Mouse (Mus musculus): ENCODE measurements around the gene Pcdh9. TPM values are rescaled to one million over a fixed set of nuclear protein-coding genes. Genes with fewer than 3 reads are reported as not detected.

Pcdh9 gene
- total RNA-seq, 2 experiments from 2014 or later = 0.31 to 0.33 TPM

DNA sequence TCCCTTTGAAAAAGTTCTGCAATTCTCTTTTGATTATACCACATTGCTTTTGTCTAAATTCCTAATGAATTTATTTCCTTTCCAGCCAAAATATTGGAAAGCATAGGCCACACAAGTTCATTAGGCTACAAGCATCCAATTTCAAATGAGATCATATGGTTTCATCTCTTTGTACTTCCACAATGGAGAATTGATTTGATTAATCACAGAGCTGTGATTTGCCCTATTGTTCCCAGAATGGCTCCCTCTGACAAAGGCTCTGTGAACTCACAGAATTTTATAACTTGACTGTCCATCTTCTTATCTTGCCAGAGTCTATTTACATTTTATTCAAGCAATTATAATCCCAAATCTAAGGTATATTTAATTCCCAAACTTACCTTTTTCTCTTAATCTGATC is 22.3 kb downstream of the Pcdh9 start:
- Histone ChIP-seq H3K4me3 (no peak overlapping the region), H3K27ac (no peak overlapping the region)
- intact Hi-C loops (cut with DNase I) = no loop called here
- no peak for TF ChIP-seq CTCF (IDR thresholded peaks at IDR 0.05)
- DNase-seq = no peak

DNA sequence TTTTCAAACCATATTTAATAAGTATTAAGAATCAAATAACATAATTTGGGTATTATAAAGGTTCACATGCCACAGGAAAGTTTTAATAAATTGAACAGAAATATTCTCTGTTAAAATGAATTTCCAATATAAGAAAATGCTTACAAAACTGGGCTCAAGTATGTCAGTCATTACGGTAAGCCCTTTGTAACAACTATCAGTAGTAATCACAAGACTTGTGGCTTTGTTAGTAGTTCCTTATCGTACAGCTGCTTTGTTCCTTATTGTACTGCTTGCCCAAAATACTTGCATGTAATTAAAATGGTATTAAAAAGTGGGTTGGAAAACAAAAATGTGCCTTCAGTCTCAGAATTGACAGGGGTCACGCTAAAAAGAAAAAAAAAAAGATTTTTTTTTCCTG is 32.4 kb downstream of the Pcdh9 start:
- intact Hi-C loops (cut with DNase I) = no loop called here
- DNase-seq = no peak
- Histone ChIP-seq H3K27ac (no peak overlapping the region), H3K4me3 (no peak overlapping the region)
- no peak for TF ChIP-seq CTCF (IDR thresholded peaks at IDR 0.05)

DNA sequence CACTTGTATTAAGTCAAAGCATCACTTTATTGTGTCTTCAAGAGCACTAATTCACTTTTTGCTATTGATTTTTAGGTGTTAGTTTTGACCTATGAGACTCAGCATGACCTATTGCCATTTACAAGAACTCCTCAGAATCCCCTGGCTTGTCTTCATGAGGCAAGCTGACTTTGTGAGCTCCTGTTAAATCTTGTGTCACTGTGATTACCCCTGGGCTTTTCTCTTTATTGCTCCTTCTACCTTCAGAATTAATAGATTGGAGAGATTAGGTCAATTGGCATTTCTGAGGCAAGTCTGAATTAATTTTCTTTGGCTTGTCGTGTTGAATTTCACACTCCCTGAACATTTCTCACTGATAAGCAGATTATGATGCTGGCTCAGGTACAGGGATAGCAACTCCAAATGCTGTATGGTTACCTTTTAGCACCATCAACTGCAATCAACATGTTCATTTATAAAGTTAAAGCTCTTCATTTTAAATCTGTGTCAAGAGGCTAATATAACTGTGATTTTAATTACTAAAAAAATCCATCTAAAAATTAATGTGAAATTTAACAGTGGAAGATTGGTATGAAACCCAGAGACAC is 44.3 kb downstream of the Pcdh9 start:
- Histone ChIP-seq H3K4me3 (no peak overlapping the region), H3K27ac (no peak overlapping the region)
- TF ChIP-seq CTCF (IDR thresholded peaks at IDR 0.05) = no peak
- intact Hi-C loops (cut with DNase I) = no loop called here
- no peak for DNase-seq

DNA sequence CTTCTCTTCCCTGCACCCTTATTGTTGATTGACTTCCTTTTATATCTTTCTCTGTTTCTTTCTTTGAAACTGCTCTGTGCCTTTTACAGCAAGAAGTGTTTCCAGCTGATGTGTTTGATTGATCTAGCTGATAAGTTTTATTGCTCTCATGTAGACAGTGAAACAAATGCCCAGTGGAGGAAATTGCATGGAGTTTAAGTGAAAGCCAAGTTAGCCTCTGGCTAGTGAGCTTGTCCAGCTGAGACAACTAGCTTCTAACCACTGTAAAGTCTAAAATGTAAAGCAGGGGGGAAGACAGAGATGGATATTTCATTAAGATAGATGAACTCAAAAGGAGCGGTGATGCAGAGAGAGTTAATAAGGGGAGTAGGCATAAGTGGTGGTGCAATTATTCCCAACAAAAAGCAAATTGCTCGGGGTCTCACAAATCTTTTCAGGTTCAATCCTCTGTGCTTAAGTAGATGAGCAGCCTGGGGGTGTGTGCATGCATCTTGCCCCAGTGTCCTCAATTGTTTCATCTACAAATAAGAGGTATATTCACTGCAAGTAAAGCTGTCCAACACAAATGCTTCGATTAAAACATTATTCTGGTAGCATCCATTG is 47.7 kb downstream of the Pcdh9 start:
- no peak for TF ChIP-seq CTCF (IDR thresholded peaks at IDR 0.05)
- H3K27ac ChIP-seq = no peak overlapping the region
- no peak for DNase-seq
- intact Hi-C loops (cut with DNase I) = no loop called here
- no peak overlapping the region for H3K4me3 ChIP-seq

DNA sequence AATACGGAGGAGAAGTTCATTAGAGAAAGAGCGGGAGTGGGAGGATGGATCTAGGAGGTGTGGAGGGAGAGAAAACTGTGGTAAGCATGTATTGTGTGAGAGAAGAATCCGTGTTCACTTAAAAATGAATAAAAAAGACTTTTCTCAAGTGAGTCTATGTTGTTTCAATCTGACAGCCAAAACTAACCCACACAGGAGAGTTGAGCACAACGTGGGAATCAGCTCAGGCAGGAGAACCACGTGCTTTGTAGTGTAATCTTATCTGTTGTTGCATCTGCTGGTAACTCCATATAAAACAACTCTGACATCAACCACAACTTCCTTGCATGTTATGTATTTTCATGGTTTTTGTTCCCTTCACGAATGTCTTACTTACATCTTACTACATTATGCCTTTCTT is 58.0 kb downstream of the Pcdh9 start:
- DNase-seq = no peak
- H3K27ac ChIP-seq = no peak overlapping the region
- H3K4me3 ChIP-seq = no peak overlapping the region
- no peak for TF ChIP-seq CTCF (IDR thresholded peaks at IDR 0.05)
- intact Hi-C loops (cut with DNase I) = no loop called here

DNA sequence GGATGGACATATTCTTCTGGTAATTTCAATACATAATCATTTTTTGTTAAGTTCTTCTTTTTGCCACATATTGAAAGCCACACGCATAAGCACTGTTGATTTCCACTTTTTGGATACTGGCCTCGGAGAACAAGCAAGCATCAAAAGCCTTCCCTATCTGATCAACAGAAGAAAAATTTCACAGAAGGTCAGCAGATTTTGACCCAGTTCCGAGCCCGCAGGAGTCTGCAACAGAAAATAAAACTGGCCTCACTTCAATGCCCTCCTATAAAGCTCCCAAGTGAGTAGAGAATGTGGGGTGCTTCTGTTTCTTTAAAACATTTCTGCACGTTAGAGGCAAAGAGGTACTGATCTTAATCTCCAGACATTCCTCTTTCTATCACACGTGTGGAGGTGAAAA is 63.3 kb downstream of the Pcdh9 start:
- Histone ChIP-seq H3K4me3 (no peak overlapping the region), H3K27ac (no peak overlapping the region)
- TF ChIP-seq CTCF (IDR thresholded peaks at IDR 0.05) = no peak
- no peak for DNase-seq
- intact Hi-C loops (cut with DNase I) = no loop called here

DNA sequence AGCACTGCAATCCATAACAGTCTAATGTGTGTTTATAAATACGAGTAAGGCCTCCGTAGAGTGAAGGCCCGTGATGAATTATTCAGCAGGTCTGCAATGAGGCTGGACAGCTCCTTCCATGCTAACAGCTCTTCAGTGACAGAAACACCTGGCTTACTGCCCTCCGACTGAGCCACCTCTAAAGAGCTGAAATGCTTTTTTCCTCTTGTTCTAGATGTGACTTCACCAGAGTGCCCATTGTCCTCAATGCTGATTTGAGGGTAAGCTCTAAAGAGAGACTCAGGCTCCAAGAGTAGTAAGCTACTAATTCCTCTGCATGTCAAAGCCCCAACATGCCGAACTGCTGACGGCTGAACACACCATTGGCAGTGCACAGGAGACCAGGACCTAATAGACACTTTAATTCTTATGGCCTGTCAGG is 64.4 kb downstream of the Pcdh9 start:
- H3K27ac ChIP-seq = no peak overlapping the region
- no peak overlapping the region for H3K4me3 ChIP-seq
- intact Hi-C loops (cut with DNase I) = no loop called here
- no peak for DNase-seq
- no peak for TF ChIP-seq CTCF (IDR thresholded peaks at IDR 0.05)

DNA sequence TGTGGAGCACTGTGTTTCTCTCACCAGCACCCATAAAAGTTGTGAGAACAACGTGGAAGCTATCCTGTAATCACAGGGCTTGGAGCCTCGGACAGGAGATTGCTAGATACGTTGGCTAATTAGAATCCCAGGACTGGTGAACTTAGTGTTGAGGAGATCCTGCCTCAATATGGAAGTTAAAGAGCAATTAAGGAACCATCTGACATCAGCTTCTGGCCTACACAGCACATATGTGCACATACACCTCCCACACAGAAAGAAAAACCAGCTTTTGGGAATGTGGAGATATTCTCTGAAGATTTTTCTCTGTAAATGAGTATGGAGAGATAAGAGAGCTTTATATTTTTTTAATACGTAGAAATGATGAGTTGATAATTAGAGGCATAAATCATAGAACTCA is 71.6 kb downstream of the Pcdh9 start:
- intact Hi-C loops (cut with DNase I) = no loop called here

DNA sequence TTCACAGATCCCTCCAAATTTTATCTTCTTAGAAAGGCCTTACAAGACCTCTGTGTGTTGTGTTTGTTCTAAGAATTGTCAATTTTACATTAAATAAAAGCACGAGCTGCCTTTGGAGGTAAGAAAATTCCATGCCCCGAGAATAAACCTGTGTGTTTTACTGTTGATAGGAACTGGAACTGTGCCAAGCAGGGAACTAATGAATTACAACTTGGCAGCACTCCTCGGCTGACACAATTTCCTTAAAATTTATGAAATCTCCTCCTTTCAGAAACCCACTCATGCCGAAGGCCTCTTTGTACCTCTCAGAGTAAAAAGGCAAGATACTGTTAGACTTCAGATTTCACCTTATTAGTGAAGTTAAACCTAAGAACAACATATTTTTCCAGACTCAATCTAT is 72.9 kb downstream of the Pcdh9 start:
- H3K27ac ChIP-seq = no peak overlapping the region
- no peak overlapping the region for H3K4me3 ChIP-seq
- TF ChIP-seq CTCF (IDR thresholded peaks at IDR 0.05) = no peak
- no peak for DNase-seq
- intact Hi-C loops (cut with DNase I) = no loop called here

More for the DNA sequence above, 71.6 kb downstream of the Pcdh9 start:
- TF ChIP-seq CTCF (IDR thresholded peaks at IDR 0.05) = no peak
- no peak for DNase-seq
- no peak overlapping the region for H3K27ac ChIP-seq
- H3K4me3 ChIP-seq = no peak overlapping the region

DNA sequence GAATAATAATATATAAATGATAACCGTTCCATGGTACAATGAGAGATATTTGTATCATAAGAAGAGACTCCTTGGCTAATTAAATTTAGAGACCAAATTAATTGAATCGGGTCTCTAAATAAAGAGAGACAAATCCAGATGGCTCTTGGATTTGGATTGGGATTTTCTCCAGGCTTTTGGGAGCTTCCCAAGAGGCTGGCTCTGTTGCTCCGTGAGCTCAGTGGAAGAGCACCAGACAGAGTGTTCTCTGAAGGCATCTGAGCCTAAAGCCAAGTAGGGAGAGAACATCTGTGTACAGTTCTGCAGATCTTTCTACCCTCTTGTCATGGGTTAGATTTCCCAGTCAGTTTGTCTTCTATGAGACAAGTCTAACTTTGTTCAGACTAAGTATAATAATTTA is 95.9 kb downstream of the Pcdh9 start:
- no peak for DNase-seq
- H3K27ac ChIP-seq = no peak overlapping the region
- intact Hi-C loops (cut with DNase I) = no loop called here
- H3K4me3 ChIP-seq = no peak overlapping the region
- TF ChIP-seq CTCF (IDR thresholded peaks at IDR 0.05) = no peak

DNA sequence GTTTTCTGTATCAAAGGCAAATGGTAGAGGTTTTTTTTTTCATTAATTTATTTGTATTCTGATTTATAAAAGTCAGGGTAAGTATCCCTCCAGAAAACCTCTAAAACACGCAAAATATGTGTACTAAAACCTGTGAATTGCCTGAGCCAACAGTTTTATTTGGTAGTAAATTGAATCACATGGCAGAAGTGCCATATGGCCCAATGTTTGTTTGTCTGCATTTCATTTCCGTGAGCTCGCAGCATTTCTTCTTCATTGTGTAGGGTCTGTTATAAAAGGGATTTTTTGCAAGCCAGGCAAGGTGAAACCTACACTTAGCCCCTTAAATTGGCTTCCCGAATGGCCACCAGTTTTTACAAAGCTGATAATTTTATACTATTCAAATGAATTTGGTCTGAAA is 104.2 kb downstream of the Pcdh9 start:
- intact Hi-C loops (cut with DNase I) = no loop called here
- no peak overlapping the region for H3K4me3 ChIP-seq
- no peak for TF ChIP-seq CTCF (IDR thresholded peaks at IDR 0.05)
- DNase-seq = no peak
- no peak overlapping the region for H3K27ac ChIP-seq

DNA sequence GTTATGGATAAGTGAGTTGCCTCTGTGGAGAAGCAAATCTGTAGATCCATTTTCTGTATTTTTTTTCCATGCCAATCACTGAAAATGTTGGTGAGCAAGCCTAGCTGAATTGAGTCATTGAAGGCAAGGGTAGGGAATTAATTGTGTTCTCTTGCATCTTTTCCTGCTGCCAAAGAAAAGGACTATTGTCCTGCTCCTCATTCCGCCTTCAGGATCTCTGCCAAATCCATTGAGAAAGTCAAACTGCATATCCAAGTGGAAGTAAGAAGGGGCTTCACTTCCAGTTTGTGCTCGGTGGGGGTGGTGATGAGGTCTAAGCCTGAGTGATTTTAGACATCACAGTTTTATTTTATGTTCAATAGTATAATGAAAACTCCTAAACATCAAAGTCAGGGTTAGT is 105.4 kb downstream of the Pcdh9 start:
- no peak for DNase-seq
- no peak overlapping the region for H3K4me3 ChIP-seq
- H3K27ac ChIP-seq = no peak overlapping the region
- TF ChIP-seq CTCF (IDR thresholded peaks at IDR 0.05) = no peak
- intact Hi-C loops (cut with DNase I) = no loop called here

DNA sequence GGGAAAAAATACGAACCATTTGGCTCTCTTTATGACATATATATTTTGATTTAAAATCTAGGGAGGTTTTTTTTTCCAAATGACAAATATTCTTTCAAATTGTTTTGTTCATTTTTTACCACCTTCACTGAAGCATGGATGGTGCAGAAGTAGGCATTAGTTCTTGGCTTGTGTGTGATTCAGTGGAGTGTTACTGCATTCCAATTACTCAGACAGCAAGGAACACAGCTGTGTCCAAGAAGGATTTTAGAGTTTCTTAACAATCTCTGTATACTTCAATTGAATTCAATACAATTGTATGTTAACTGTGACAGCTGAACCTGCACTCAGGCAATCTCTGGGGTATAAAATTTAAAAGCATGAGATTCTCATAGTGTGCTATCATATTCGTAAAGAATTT is 127.6 kb downstream of the Pcdh9 start:
- no peak overlapping the region for H3K27ac ChIP-seq
- no peak for TF ChIP-seq CTCF (IDR thresholded peaks at IDR 0.05)
- DNase-seq = no peak
- no peak overlapping the region for H3K4me3 ChIP-seq
- intact Hi-C loops (cut with DNase I) = no loop called here

DNA sequence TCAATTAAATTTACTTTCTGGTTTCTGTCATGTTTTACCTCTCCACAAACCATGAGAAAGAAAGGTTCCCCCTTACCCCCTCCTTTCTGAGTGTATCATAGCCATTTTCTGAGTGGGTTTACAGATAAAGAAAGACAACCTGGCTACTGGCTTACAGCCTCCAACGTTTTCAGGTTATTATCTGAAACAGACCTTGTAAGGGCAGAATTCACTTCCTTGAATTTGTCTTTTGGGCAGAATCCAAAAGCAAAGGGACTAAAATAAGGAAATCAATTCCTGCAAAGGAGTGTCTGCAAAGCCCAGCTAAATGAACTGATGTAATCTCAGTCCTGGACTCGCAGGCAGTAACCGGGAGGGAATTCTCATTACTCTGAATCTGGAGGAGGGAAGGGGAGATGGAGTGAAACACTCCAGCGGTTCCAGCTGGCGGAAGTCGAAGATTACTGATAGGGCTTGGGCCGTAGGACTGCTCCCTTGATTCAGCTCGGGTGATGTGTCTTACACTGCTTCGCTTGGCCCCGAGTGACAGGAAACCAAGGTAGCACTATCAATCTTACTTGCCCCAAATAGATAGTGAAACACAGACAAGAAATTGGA is 156.3 kb downstream of the Pcdh9 start:
- no peak for TF ChIP-seq CTCF (IDR thresholded peaks at IDR 0.05)
- Histone ChIP-seq H3K4me3 (no peak overlapping the region), H3K27ac (no peak overlapping the region)
- peak; percentile 20 for DNase-seq
- intact Hi-C loops (cut with DNase I) = no loop called here

Data from gastrocnemius, adult 2 months (tissue).